Mouse (Mus musculus) liver, postnatal 0 days (tissue): Measurements from ENCODE around the gene H2afy2. TPM values are rescaled to one million over a fixed set of nuclear protein-coding genes. Genes with fewer than 3 reads are reported as not detected.

Source experiments
- ATAC-seq: fragments of 200-750 bp; cut with Nextera tagmentation; 2 replicates; pipeline ENCODE4 v1.8.0; 2017; ENCODE audit warnings: mild to moderate bottlenecking, moderate library complexity
- DNase-seq: peaks from one replicate; pipeline ENCODE4 v3.0.0-alpha.2; 2016
- H3K27ac ChIP-seq: fragments of 300-500 bp; sonication (generic); 2 replicates; pipeline ENCODE4 v1.5.1; 2014; ENCODE audit warnings: antibody characterized with exemption, moderate library complexity, mild to moderate bottlenecking, low read depth
- H3K27me3 ChIP-seq: fragments of 300-500 bp; sonication (generic); 2 replicates; pipeline ENCODE4 v1.6.1; 2014; ENCODE audit warnings: low read length, control low read depth, mixed read lengths; ENCODE audit not compliant: insufficient read depth
- H3K36me3 ChIP-seq: fragments of 300-500 bp; sonication (generic); replicated peaks from 2 replicates; pipeline ENCODE4 v1.6.1; 2014; ENCODE audit warnings: mild to moderate bottlenecking, control low read depth, low read length, moderate library complexity, mixed read lengths; ENCODE audit not compliant: insufficient read depth
- H3K4me1 ChIP-seq: fragments of 300-500 bp; sonication (generic); 2 replicates; pipeline ENCODE4 v1.6.1; 2014; ENCODE audit warnings: antibody characterized with exemption, mild to moderate bottlenecking, control low read depth; ENCODE audit not compliant: insufficient read depth
- H3K4me2 ChIP-seq: fragments of 300-500 bp; sonication (generic); 2 replicates; pipeline ENCODE4 v1.6.1; 2014; ENCODE audit warnings: low read depth, mild to moderate bottlenecking, low read length, moderate library complexity, mixed read lengths
- H3K4me3 ChIP-seq: fragments of 300-500 bp; sonication (generic); 2 replicates; pipeline ENCODE4 v1.5.1; 2014; ENCODE audit warnings: low read depth, low read length
- H3K9ac ChIP-seq: fragments of 300-500 bp; sonication (generic); replicated peaks from 2 replicates; pipeline ENCODE4 v1.6.1; 2014; ENCODE audit warnings: mild to moderate bottlenecking, moderate library complexity
- H3K9me3 ChIP-seq: fragments of 300-500 bp; sonication (generic); 2 replicates; pipeline ENCODE4 v1.6.1; 2016; ENCODE audit warnings: mild to moderate bottlenecking, control low read depth, low read length, mixed read lengths
- CTCF ChIP-seq: sonication (generic); IDR thresholded peaks from 2 replicates; pipeline ENCODE4 v1.5.1; 2016; ENCODE audit warnings: antibody characterized with exemption, low read depth
- EP300 ChIP-seq: IDR thresholded peaks from 2 replicates; pipeline ENCODE4 v1.6.1; 2016; ENCODE audit warnings: antibody characterized with exemption, low read depth, mild to moderate bottlenecking
- WGBS: fragments of 180-500 bp; shearing (Covaris S2); extraction: QIAGEN DNeasy Blood & Tissue Kit; methylation state at CpG from one replicate; pipeline ENCODE4 v1.1.7; 2014; ENCODE audit not compliant: insufficient replicate concordance; 5-methylcytosine and 5-hydroxymethylcytosine counted together
- polyA plus RNA-seq: library from polyadenylated mRNA; unstranded; fragments of >200 nt; fragmentation: Nextera tagmentation; extraction: Ambion mirVana; gene quantifications from 2 replicates; pipeline ENCODE4 v1.2.1, GENCODE M21; 2015

H2afy2 gene
- polyA plus RNA-seq, 1 experiment from 2014 or later: 1.9 TPM

GRCm38 (mm10) chr10:61793015-61793414 is 9.1 kb upstream of the H2afy2 start:
- no peak for TF ChIP-seq EP300
- no peak for ATAC-seq
- H3K27me3 ChIP-seq: no peaks in the 10 kb centered on the region
- H3K4me1 ChIP-seq: no peaks in the 10 kb centered on the region
- H3K27ac ChIP-seq: no peak overlapping the region
- WGBS: 44% methylated on average over 8 of the region's 8 CpGs
- H3K9ac ChIP-seq: no peak overlapping the region
- no peaks in the 10 kb centered on the region for H3K9me3 ChIP-seq
- no peak overlapping the region for H3K4me3 ChIP-seq
- H3K4me2 ChIP-seq: no peak overlapping the region
- DNase-seq: no peak
- H3K36me3 ChIP-seq: no peaks in the 10 kb centered on the region

GRCm38 (mm10) chr10:61788499-61788898 is 4.6 kb upstream of the H2afy2 start:
- Histone ChIP-seq H3K27me3 (peaks cover 9% of the 10 kb centered on the region; the same call in 1 of the 2 replicates), H3K36me3 (no peaks in the 10 kb centered on the region), H3K4me1 (peaks cover 5% of the 10 kb centered on the region; the same call in 1 of the 2 replicates), H3K4me2 (no peak overlapping the region), H3K9ac (no peak overlapping the region), H3K4me3 (no peak overlapping the region), H3K9me3 (no peaks in the 10 kb centered on the region), H3K27ac (no peak overlapping the region)
- WGBS: 95% methylated on average over 5 of the region's 5 CpGs
- TF ChIP-seq CTCF: no peak
- no peak for TF ChIP-seq EP300
- ATAC-seq: no peak
- DNase-seq: no peak

GRCm38 (mm10) chr10:61787541-61788313 is 3.8 kb upstream of the H2afy2 start:
- peaks cover 17% of the 10 kb centered on the region for H3K27me3 ChIP-seq
- WGBS: 68% methylated on average over 10 of the region's 10 CpGs
- H3K4me3 ChIP-seq: no peak overlapping the region
- H3K9ac ChIP-seq: no peak overlapping the region
- peaks cover 5% of the 10 kb centered on the region; the same call in 1 of the 2 replicates for H3K4me1 ChIP-seq
- H3K9me3 ChIP-seq: no peaks in the 10 kb centered on the region
- H3K27ac ChIP-seq: no peak overlapping the region
- ATAC-seq (no peak), DNase-seq (no peak)
- TF ChIP-seq EP300: no peak
- TF ChIP-seq CTCF: no peak
- H3K36me3 ChIP-seq: no peaks in the 10 kb centered on the region
- H3K4me2 ChIP-seq: no peak overlapping the region

GRCm38 (mm10) chr10:61784414-61784813 is 467 bp upstream of the H2afy2 start:
- H3K4me2 ChIP-seq: no peak overlapping the region
- 38% methylated on average over 10 of the region's 10 CpGs for WGBS
- no peak overlapping the region for H3K27ac ChIP-seq
- ATAC-seq: no peak
- H3K9ac ChIP-seq: no peak overlapping the region
- H3K4me3 ChIP-seq: peak overlapping the region; percentile 66; the same call in 1 of the 2 replicates
- DNase-seq: no peak
- H3K4me1 ChIP-seq: peaks cover 5% of the 10 kb centered on the region; the same call in 1 of the 2 replicates
- peaks cover 21% of the 10 kb centered on the region for H3K27me3 ChIP-seq
- H3K36me3 ChIP-seq: no peaks in the 10 kb centered on the region
- no peaks in the 10 kb centered on the region for H3K9me3 ChIP-seq
- TF ChIP-seq CTCF: no peak
- no peak for TF ChIP-seq EP300

- ATAC-seq (peak; percentile 70), DNase-seq (peak; percentile 60)
- WGBS: 1% methylated on average over 60 of the region's 74 CpGs
- Histone ChIP-seq H3K9me3 (no peaks in the 10 kb centered on the region), H3K27me3 (peaks cover 21% of the 10 kb centered on the region), H3K4me1 (peaks cover 5% of the 10 kb centered on the region; the same call in 1 of the 2 replicates), H3K27ac (0 out of 2 replicates have a peak overlapping the region, but pooled peaks have one; percentile 11), H3K4me2 (peak overlapping the region; percentile 88), H3K36me3 (no peaks in the 10 kb centered on the region), H3K4me3 (peak overlapping the region; percentile 66), H3K9ac (peak overlapping the region; percentile 61)
- no peak for TF ChIP-seq EP300
- peak; percentile 61 for TF ChIP-seq CTCF
Observed at GRCm38 (mm10) chr10:61782799-61783611, 942 bp downstream of the H2afy2 start.

GRCm38 (mm10) chr10:61781461-61782128 is 2.4 kb downstream of the H2afy2 start:
- Histone ChIP-seq H3K27ac (no peak overlapping the region), H3K9me3 (no peaks in the 10 kb centered on the region), H3K9ac (no peak overlapping the region), H3K4me3 (no peak overlapping the region), H3K36me3 (no peaks in the 10 kb centered on the region), H3K4me2 (no peak overlapping the region), H3K27me3 (peaks cover 21% of the 10 kb centered on the region), H3K4me1 (peaks cover 3% of the 10 kb centered on the region; the same call in 1 of the 2 replicates)
- ATAC-seq: no peak
- no peak for DNase-seq
- 54% methylated on average over 8 of the region's 9 CpGs for WGBS
- no peak for TF ChIP-seq CTCF
- TF ChIP-seq EP300: no peak
